ENCODE assay signal across 18 mouse cellular contexts in genomic region chr9:44143421-44143820, GRCm38 (mm10). TPM values are rescaled to one million over a fixed set of nuclear protein-coding genes. Genes with fewer than 3 reads are reported as not detected.
DNase-seq lines count a peak whose midpoint lies in the region; ATAC-seq and TF ChIP-seq lines count a peak whose summit lies in the region.
"Had no signal": no experiment of that assay in that cellular context is flagged by ENCODE, and none has a peak within 500 bp of the region (broad histone marks: within the 10 kb centered on the region; RNA-seq: fewer than 3 reads in every experiment).

No protein-coding gene starts in this region.

- H3K27ac ChIP-seq in gastrocnemius, adult 2 months: peak overlapping the region; percentile 54
- peak overlapping the region; percentile 4; the same call in 1 of the 2 replicates for H3K27ac ChIP-seq in hindbrain, embryonic 13.5 days
- no peak overlapping the region for H3K27ac ChIP-seq in hindbrain, embryonic 14.5 days
- 0 out of 2 replicates have a peak overlapping the region, but pooled peaks have one; percentile 15 for H3K27ac ChIP-seq in midbrain, embryonic 12.5 days (replicated peaks)
- H3K27ac ChIP-seq in midbrain, embryonic 16.5 days (ENCODE audit: low read length): no peak overlapping the region
- H3K27ac ChIP-seq: liver, embryonic 13.5 days; neural tube, embryonic 15.5 days had no signal

- H3K4me2 ChIP-seq in hindbrain, embryonic 13.5 days: no peak overlapping the region
- no peak overlapping the region for H3K4me2 ChIP-seq in hindbrain, embryonic 14.5 days (replicated peaks)
- H3K4me2 ChIP-seq in midbrain, embryonic 12.5 days (replicated peaks): no peak overlapping the region
- no peak overlapping the region for H3K4me2 ChIP-seq in midbrain, embryonic 16.5 days (ENCODE audit: low read length)
- H3K4me2 ChIP-seq: liver, embryonic 13.5 days; neural tube, embryonic 15.5 days had no signal

- H3K4me1 ChIP-seq in hindbrain, embryonic 13.5 days (replicated peaks): 0 out of 2 replicates have a peak, but pooled peaks cover 3% of the 10 kb centered on the region
- no peaks in the 10 kb centered on the region for H3K4me1 ChIP-seq in hindbrain, embryonic 14.5 days (replicated peaks; ENCODE audit: control insufficient read depth, insufficient read depth, low read length)
- H3K4me1 ChIP-seq in midbrain, embryonic 12.5 days: 0 out of 2 replicates have a peak, but pooled peaks cover 3% of the 10 kb centered on the region
- H3K4me1 ChIP-seq in midbrain, embryonic 16.5 days (ENCODE audit: control insufficient read depth, insufficient read depth, low read length): no peaks in the 10 kb centered on the region
- H3K4me1 ChIP-seq: liver, embryonic 13.5 days; neural tube, embryonic 15.5 days had no signal

- TF ChIP-seq CTCF in gastrocnemius, adult 2 months (IDR thresholded peaks at IDR 0.05): no peak

- no peak for DNase-seq in gastrocnemius, adult 2 months
- no peak for DNase-seq in gastrocnemius, postnatal 4 days (ENCODE audit: low spot score in 2 of 2)
- DNase-seq in hindbrain, embryonic 14.5 days (ENCODE audit: low spot score): no peak
- DNase-seq in testis, postnatal 10 days (ENCODE audit: low spot score): no peak
- DNase-seq in gastrocnemius, postnatal 36 days: no peak
- DNase-seq: cerebellum, postnatal 10 days; layer of hippocampus, postnatal 36 days; left cerebral cortex, postnatal 4 days; liver, embryonic 13.5 days; thymus, adult 18-20 months had no signal

- 71% methylated on average over 5 of the region's 5 CpGs for whole genome bisulfite sequencing in hindbrain, embryonic 13.5 days
- WGBS in hindbrain, embryonic 14.5 days: 59% methylated on average over 5 of the region's 5 CpGs
- WGBS in midbrain, embryonic 12.5 days: 71% methylated on average over 5 of the region's 5 CpGs
- 69% methylated on average over 5 of the region's 5 CpGs for WGBS in midbrain, embryonic 16.5 days

- H3K4me3 ChIP-seq in gastrocnemius, adult 2 months: no peak overlapping the region
- H3K4me3 ChIP-seq in hindbrain, embryonic 13.5 days: no peak overlapping the region
- no peak overlapping the region for H3K4me3 ChIP-seq in hindbrain, embryonic 14.5 days (replicated peaks; ENCODE audit: low read length)
- H3K4me3 ChIP-seq in midbrain, embryonic 12.5 days: no peak overlapping the region
- H3K4me3 ChIP-seq in midbrain, embryonic 16.5 days (ENCODE audit: low read depth, low read length): no peak overlapping the region
- H3K4me3 ChIP-seq: erythroblast, embryonic 14.5 days; liver, embryonic 13.5 days; neural tube, embryonic 15.5 days had no signal

- no peaks in the 10 kb centered on the region for H3K27me3 ChIP-seq in hindbrain, embryonic 13.5 days
- no peaks in the 10 kb centered on the region for H3K27me3 ChIP-seq in hindbrain, embryonic 14.5 days (ENCODE audit: control insufficient read depth, insufficient read depth, low read length)
- H3K27me3 ChIP-seq in midbrain, embryonic 12.5 days: no peaks in the 10 kb centered on the region
- no peaks in the 10 kb centered on the region for H3K27me3 ChIP-seq in midbrain, embryonic 16.5 days (ENCODE audit: control insufficient read depth, insufficient read depth, low read depth, low read length)
- H3K27me3 ChIP-seq: neural tube, embryonic 15.5 days had no signal

- no peak overlapping the region for H3K9ac ChIP-seq in hindbrain, embryonic 13.5 days
- H3K9ac ChIP-seq in hindbrain, embryonic 14.5 days: no peak overlapping the region
- 0 out of 2 replicates have a peak overlapping the region, but pooled peaks have one; percentile 28 for H3K9ac ChIP-seq in midbrain, embryonic 12.5 days (replicated peaks)
- H3K9ac ChIP-seq in midbrain, embryonic 16.5 days (ENCODE audit: low read depth, low read length): no peak overlapping the region
- H3K9ac ChIP-seq: liver, embryonic 13.5 days; neural tube, embryonic 15.5 days had no signal

- intact Hi-C loops in gastrocnemius, adult 2 months (cut with DNase I): no loop called here
- intact Hi-C loops in gastrocnemius, postnatal 36 days (cut with DNase I): no loop called here

- peaks cover 49% of the 10 kb centered on the region for H3K36me3 ChIP-seq in hindbrain, embryonic 13.5 days
- H3K36me3 ChIP-seq in hindbrain, embryonic 14.5 days (replicated peaks; ENCODE audit: control insufficient read depth, insufficient read depth): peaks cover 55% of the 10 kb centered on the region
- peaks cover 47% of the 10 kb centered on the region for H3K36me3 ChIP-seq in midbrain, embryonic 12.5 days
- 0 out of 2 replicates have a peak, but pooled peaks cover 4% of the 10 kb centered on the region for H3K36me3 ChIP-seq in midbrain, embryonic 16.5 days (ENCODE audit: control insufficient read depth, insufficient read depth, low read length)

- H3K9me3 ChIP-seq in hindbrain, embryonic 13.5 days: no peaks in the 10 kb centered on the region
- H3K9me3 ChIP-seq in hindbrain, embryonic 14.5 days (ENCODE audit: control insufficient read depth, low read length): no peaks in the 10 kb centered on the region
- no peaks in the 10 kb centered on the region for H3K9me3 ChIP-seq in midbrain, embryonic 12.5 days
- no peaks in the 10 kb centered on the region for H3K9me3 ChIP-seq in midbrain, embryonic 16.5 days (replicated peaks; ENCODE audit: control insufficient read depth, low read length, poor library complexity, severe bottlenecking)
- H3K9me3 ChIP-seq: liver, embryonic 13.5 days; neural tube, embryonic 15.5 days had no signal

- no peak for ATAC-seq in hindbrain, embryonic 13.5 days (ENCODE audit: low FRiP score)
- ATAC-seq in hindbrain, embryonic 14.5 days (ENCODE audit: low FRiP score): no peak
- no peak for ATAC-seq in midbrain, embryonic 12.5 days (ENCODE audit: low FRiP score, low read depth)
- ATAC-seq in midbrain, embryonic 16.5 days: no peak
- ATAC-seq: activated CD4-positive, CD25-positive, alpha-beta regulatory T cell, adult 4 months had no signal

RNA-seq across cellular contexts. Expression of gene Mcam, which starts 9.2 kb away (rescaled TPM):
- total RNA-seq in gastrocnemius, adult 2 months (2021): 10 to 100 TPM; 17.5 to 24.4 TPM
- 100 to 1,000 TPM; 156 to 169 TPM for total RNA-seq in gastrocnemius, postnatal 4 days (2021)
- polyA plus RNA-seq in hindbrain, embryonic 13.5 days (2015; fragmentation: Nextera tagmentation; extraction: Ambion mirVana): 13.1 and 14.0 TPM in 2 replicates
- 12.6 and 13.6 TPM in 2 replicates for polyA plus RNA-seq in hindbrain, embryonic 14.5 days (2014; fragmentation: Nextera tagmentation; extraction: Ambion mirVana)
- polyA plus RNA-seq in midbrain, embryonic 12.5 days (2016; fragmentation: Nextera tagmentation; extraction: Ambion mirVana): 12.1 and 14.3 TPM in 2 replicates
- polyA plus RNA-seq in midbrain, embryonic 16.5 days (2015; fragmentation: Nextera tagmentation; extraction: Ambion mirVana): 9.6 and 10.5 TPM in 2 replicates
- 10 to 100 TPM; 24.2 to 31.2 TPM for total RNA-seq in gastrocnemius, postnatal 36 days (2021)
- polyA plus RNA-seq: erythroblast, embryonic 14.5 days had no signal

RNA-seq across cellular contexts. Expression of gene Rnf26, which starts 30.1 kb away (rescaled TPM):
- total RNA-seq in gastrocnemius, adult 2 months (2021): 1 to 10 TPM; 3.0 to 3.1 TPM
- total RNA-seq in gastrocnemius, postnatal 4 days (2021): 10 to 100 TPM; 22.0 to 22.9 TPM
- 27.9 and 29.2 TPM in 2 replicates for polyA plus RNA-seq in hindbrain, embryonic 13.5 days (2015; fragmentation: Nextera tagmentation; extraction: Ambion mirVana)
- 30.6 and 32.7 TPM in 2 replicates for polyA plus RNA-seq in hindbrain, embryonic 14.5 days (2014; fragmentation: Nextera tagmentation; extraction: Ambion mirVana)
- 60.6 and 64.2 TPM in 2 replicates for polyA plus RNA-seq in midbrain, embryonic 12.5 days (2016; fragmentation: Nextera tagmentation; extraction: Ambion mirVana)
- polyA plus RNA-seq in midbrain, embryonic 16.5 days (2015; fragmentation: Nextera tagmentation; extraction: Ambion mirVana): 25.6 and 26.0 TPM in 2 replicates
- 1 to 10 TPM; 2.1 to 3.6 TPM for total RNA-seq in gastrocnemius, postnatal 36 days (2021)

RNA-seq across cellular contexts. Expression of gene Gm49380, which starts 30.1 kb away (rescaled TPM):
- 1 to 10 TPM in 1 of 2 experiments, under 1 TPM in 1; 0.71 to 1.4 TPM for total RNA-seq in gastrocnemius, adult 2 months (2021)
- under 1 TPM in 1 of 2 experiments, not detected in 1; 0.10 TPM for total RNA-seq in gastrocnemius, postnatal 4 days (2021)
- 0.12 and 0.49 TPM in 2 replicates for polyA plus RNA-seq in hindbrain, embryonic 13.5 days (2015; fragmentation: Nextera tagmentation; extraction: Ambion mirVana)
- 0.35 TPM in 1 of 2 replicates, not detected in the other for polyA plus RNA-seq in hindbrain, embryonic 14.5 days (2014; fragmentation: Nextera tagmentation; extraction: Ambion mirVana)
- polyA plus RNA-seq in midbrain, embryonic 12.5 days (2016; fragmentation: Nextera tagmentation; extraction: Ambion mirVana): 0.24 and 0.43 TPM in 2 replicates
- polyA plus RNA-seq in midbrain, embryonic 16.5 days (2015; fragmentation: Nextera tagmentation; extraction: Ambion mirVana): 0.10 and 0.15 TPM in 2 replicates
- 1 to 10 TPM in 1 of 2 experiments, under 1 TPM in 1; 0.57 to 1.3 TPM for total RNA-seq in gastrocnemius, postnatal 36 days (2021)
- polyA plus RNA-seq: activated CD4-positive, CD25-positive, alpha-beta regulatory T cell, adult 4 months; erythroblast, embryonic 14.5 days; liver, embryonic 13.5 days; spleen, adult 2 months had no signal

RNA-seq across cellular contexts. Expression of gene C1qtnf5, which starts 36.4 kb away (rescaled TPM):
- 1 to 10 TPM; 2.5 to 7.6 TPM for total RNA-seq in gastrocnemius, adult 2 months (2021)
- 10 to 100 TPM; 12.9 to 15.0 TPM for total RNA-seq in gastrocnemius, postnatal 4 days (2021)
- 3.2 and 5.3 TPM in 2 replicates for polyA plus RNA-seq in hindbrain, embryonic 13.5 days (2015; fragmentation: Nextera tagmentation; extraction: Ambion mirVana)
- 7.0 and 8.0 TPM in 2 replicates for polyA plus RNA-seq in hindbrain, embryonic 14.5 days (2014; fragmentation: Nextera tagmentation; extraction: Ambion mirVana)
- polyA plus RNA-seq in midbrain, embryonic 12.5 days (2016; fragmentation: Nextera tagmentation; extraction: Ambion mirVana): 1.3 TPM in 2 replicates
- polyA plus RNA-seq in midbrain, embryonic 16.5 days (2015; fragmentation: Nextera tagmentation; extraction: Ambion mirVana): 4.6 and 5.5 TPM in 2 replicates
- total RNA-seq in gastrocnemius, postnatal 36 days (2021): 1 to 10 TPM; 6.7 to 9.6 TPM
- polyA plus RNA-seq: activated CD4-positive, CD25-positive, alpha-beta regulatory T cell, adult 4 months had no signal

RNA-seq across cellular contexts. Expression of gene Mfrp, which starts 41.9 kb away (rescaled TPM):
- not detected for total RNA-seq in gastrocnemius, adult 2 months (2021)
- total RNA-seq in gastrocnemius, postnatal 4 days (2021): not detected
- polyA plus RNA-seq in hindbrain, embryonic 13.5 days (2015; fragmentation: Nextera tagmentation; extraction: Ambion mirVana): 0.22 TPM in 1 of 2 replicates, not detected in the other
- polyA plus RNA-seq in hindbrain, embryonic 14.5 days (2014; fragmentation: Nextera tagmentation; extraction: Ambion mirVana): 0.31 and 0.41 TPM in 2 replicates
- polyA plus RNA-seq in midbrain, embryonic 12.5 days (2016; fragmentation: Nextera tagmentation; extraction: Ambion mirVana): 0.10 TPM in 1 of 2 replicates, not detected in the other
- polyA plus RNA-seq in midbrain, embryonic 16.5 days (2015; fragmentation: Nextera tagmentation; extraction: Ambion mirVana): 0.15 and 0.16 TPM in 2 replicates
- total RNA-seq in gastrocnemius, postnatal 36 days (2021): not detected
- total RNA-seq: gastrocnemius, postnatal 25 days; left cerebral cortex, postnatal 4 days had no signal
- polyA plus RNA-seq: activated CD4-positive, CD25-positive, alpha-beta regulatory T cell, adult 4 months; erythroblast, embryonic 14.5 days; liver, embryonic 13.5 days had no signal

Comparison
In these comparisons a context has a peak if more than half of its experiments do, and no peak if none do; other contexts are left out.
1. H3K27ac ChIP-seq: peak in gastrocnemius, adult 2 months (single experiment), hindbrain, embryonic 13.5 days (single experiment) and midbrain, embryonic 12.5 days (single experiment); none in hindbrain, embryonic 14.5 days (single experiment) and midbrain, embryonic 16.5 days (single experiment).